Mouse (Mus musculus): ENCODE measurements around the gene Pcolce.
"Not testable (repeated sequence)": the region's sequence is repeated elsewhere in the genome, so short reads cannot be mapped to it uniquely, and the experiment has no call there.

The Pcolce gene

DNA sequence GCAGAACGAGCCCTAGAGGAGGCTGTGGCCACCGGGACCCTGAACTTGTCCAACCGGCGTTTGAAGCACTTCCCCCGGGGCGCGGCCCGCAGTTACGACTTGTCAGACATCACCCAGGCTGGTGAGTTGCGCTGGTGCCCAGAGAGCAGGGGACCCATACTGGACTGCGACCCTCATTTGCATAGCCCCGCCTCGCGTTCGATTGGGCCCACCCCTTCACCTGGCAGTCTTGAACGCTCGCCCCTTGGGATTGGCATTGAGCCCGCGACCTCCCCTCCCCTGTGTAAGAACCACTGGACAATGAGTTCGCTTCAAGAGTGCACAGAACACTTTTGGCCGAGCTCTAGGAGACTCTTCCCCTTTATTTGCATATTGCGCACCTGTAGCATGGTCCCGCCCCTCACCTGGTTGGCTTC lies 15.7 kb upstream of the Pcolce start:
- DNase-seq (ENCODE audit: low read depth, low spot score): no peak

DNA sequence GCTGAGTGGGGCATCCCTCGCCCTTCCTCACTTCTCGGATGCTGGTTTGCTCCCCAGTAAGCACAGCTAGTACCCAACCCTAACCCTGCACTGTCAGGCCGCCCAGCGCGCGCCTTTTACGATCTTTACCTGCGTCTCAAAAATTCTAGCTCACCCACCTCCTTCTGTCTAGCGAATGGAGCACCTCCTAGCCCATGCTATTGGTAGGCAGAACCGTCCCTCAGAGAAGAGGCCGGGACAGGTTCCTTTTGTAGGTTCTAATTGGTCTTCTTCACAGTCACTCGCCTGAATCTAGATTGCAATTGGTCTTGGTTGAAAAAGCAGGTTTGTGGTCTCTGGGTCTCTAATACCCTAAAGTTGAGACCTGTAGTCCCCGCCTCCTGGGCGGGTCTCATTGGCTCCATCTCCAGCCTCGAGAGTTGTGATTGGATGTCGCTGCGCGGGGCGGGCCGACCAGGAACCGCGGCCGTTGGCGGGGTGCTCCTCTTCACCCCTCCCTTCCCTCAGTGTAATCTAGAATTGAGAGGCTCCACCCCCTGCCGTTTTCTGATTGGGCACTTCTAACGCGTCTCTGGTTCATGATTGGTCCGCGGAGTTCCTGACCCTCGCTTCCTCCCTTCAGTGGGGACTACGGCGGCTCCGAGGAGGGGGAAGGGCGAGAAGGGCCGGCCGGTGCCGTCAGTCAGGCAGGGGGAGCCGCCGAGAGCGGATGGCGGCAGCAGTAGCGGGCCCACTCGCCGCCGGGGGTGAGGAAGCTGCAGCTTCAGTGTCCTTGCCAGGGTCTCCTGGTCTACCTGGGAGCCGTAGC lies 15.1 kb upstream of the Pcolce start, which contains the start of the genes Fbxo24, Lrch4 and Gm20605:
Fbxo24 (minus strand) TSS at position 505 of the 808 bp plus-strand sequence.
Lrch4 (plus strand) TSS at position 624 of the 808 bp plus-strand sequence.
Gm20605 (plus strand) TSS at position 678 of the 808 bp plus-strand sequence.
- DNase-seq (ENCODE audit: low read depth, low spot score): peak; percentile 100

DNA sequence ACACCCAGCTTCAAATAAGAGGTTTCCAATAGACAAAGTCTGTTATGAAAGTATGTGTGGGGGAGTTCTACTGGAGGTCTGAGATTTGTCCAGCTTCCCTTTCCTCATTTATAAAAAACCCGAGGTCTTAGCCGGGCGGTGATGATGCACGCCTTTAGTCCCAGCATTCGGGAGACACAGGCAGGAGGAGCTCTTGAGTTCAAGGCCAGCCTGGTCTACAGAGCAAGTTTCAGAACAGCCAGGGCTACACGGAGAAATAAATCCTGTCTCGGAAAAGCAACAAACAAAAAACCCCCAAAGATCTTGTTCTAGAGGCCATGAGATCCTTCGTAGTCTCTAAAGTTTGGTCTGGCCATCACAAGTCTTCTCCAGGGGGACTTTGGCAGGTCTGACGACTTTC lies 14.4 kb upstream of the Pcolce start:
- peak; percentile 42 for DNase-seq (ENCODE audit: low read depth, low spot score)

DNA sequence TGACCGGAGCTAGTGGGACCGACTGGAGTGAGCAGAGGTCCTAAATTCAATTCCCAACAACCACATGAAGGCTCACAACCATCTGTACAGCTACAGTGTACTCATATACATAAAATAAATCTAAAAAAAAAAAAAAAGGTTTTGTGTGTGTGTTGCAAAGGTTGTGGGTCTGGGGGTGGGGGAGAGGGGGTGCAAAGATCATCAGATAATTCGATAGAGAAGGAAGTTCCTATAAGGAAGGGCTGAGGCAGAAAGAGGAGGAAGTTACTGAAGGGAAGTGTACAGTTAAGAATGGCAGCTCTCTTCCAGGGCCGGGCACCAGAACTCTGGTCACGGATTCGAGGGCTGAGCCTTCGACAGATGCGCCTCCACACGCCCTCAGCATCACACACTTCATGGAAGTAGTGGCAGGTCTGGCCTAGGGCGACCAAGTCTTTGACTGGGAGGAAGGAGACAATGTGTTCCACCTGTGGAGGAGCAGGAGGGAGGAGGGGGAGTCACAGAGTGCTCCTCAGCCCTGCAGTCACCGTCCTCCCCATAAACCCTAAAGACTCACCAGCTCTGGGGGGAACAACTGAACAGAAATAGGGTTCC lies 10.4 kb upstream of the Pcolce start:
- DNase-seq (ENCODE audit: low read depth, low spot score): no peak

DNA sequence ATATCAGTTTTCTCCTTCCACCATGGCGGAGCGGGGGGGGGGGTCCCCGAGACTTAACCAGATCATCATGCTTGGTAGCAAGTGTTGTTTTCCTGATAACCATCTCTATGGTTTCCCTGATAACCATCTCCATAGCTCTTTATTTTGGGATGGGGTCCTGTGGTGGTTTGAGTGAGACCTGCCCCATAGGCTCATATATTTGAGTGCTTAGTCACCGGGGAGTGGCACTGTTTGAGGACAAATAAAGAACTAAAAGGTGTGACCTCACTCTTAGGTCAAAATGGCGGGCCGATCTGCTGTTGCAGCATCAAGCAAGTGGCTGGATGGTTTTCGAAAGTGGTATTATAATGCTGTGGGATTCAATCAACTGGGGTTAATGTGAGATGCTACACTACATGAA lies 1.8 kb upstream of the Pcolce start:
- DNase-seq (ENCODE audit: low read depth, low spot score): no peak

DNA sequence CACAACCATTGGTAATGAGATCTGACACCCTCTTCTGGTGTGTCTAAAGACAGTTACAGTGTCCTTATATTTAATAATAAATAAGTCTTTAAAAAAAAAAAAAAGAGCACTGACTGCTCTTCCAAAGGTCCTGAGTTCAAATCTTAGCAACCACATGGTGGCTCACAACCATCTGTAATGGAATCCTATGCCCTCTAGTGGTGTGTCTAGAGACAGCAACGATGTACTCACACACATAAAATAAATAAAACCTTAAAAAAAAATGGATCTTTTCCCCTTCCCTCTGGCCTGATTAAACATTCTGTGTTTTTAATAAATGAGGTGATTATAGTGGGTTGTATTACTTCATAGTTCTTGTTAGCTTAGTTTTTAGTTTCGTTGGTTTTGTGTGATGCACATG lies 1.3 kb upstream of the Pcolce start:
- DNase-seq (ENCODE audit: low read depth, low spot score): not testable (repeated sequence)

DNA sequence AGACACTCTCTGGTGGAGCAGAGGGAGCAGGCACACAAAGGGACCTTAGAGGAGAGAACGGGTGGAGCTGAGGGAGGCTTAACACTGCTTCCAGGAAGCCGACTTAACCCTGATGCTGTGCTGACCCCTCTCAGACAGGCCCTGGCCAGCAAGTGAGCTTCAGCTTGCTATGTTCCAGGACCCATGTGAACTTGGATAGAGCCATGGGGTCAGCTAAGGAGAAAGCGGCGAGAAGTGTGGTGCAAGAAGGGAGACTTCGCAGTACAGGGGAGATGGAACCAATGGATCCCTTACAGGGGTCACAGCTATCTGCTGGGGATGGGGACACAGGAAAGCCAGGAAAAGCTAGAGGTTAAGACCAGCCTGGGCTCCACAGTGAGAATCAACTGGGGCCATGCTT lies 508 bp downstream of the Pcolce start:
- DNase-seq (ENCODE audit: low read depth, low spot score): no peak

DNA sequence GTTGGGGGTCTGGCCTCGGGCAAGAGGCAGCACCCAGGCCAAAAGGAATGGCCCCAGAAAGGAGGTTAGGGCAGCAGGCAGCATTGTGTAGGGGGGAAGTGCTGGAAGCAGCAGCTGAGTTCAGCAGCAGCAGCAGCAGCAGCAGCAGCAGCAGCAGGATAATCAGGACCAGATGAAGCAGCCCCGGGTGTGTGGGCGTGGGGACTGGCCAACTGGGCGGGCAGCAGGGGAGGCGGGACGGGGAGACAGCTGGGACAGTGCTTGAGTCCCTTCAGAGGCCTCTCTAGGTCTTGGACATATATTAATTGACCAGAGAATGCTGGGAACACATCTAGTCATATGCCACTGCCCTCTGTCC lies 2.4 kb downstream of the Pcolce start:
- no peak for DNase-seq (ENCODE audit: low read depth, low spot score)

DNA sequence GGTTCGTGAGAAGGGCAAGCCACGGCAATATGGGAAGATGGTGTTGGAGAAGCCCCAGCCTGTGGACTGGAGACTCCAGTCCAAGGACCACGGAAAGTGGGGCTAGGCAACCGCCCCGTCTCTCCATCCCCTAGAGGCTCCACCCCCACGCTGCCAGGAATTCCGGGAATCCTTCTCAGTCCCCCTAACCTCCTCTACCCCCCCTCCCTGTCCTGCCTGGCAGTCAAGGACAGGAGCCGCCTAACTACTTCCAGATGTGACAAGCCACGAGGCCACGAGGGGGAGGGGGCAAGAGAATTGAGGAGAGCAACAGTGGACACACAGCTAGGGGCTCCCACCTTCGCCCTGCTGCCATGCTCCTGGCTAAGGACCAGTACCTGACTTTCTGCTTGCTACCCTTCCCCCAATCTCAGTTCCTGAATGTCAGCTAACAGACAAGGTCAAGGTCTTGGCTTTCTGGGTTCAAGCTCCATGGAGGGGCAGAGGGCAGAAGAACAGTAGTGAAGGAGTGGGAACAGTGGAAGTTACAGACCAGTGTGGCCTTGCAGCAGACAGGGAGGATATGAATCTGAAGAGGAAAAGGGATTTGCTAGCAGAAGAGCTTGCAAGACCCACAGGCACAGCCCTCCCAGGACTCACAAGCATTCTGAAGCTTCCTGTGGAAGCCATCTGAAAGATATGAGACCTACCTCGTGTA lies 2.9 kb downstream of the Pcolce start:
- DNase-seq (ENCODE audit: low read depth, low spot score): no peak

DNA sequence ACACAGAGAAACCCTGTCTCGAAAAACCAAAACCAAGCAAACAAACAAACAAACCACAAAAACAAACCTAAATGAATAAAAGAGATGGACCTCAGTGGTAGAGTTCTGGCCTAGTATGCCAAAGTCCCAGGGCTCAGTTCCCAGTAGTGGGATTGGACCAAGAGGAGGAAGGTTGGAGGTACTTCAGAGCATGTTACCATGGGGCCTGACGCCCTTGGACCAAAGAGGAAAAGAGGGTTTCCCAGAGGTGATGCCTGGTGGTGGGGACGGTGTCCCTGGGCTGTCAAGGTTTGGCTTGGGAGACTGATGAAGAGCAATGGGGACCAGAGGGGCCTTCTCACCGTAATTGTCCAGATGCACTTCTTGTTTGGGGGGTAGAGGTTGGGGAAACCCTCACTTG lies 3.5 kb downstream of the Pcolce start:
- DNase-seq (ENCODE audit: low read depth, low spot score): no peak

DNA sequence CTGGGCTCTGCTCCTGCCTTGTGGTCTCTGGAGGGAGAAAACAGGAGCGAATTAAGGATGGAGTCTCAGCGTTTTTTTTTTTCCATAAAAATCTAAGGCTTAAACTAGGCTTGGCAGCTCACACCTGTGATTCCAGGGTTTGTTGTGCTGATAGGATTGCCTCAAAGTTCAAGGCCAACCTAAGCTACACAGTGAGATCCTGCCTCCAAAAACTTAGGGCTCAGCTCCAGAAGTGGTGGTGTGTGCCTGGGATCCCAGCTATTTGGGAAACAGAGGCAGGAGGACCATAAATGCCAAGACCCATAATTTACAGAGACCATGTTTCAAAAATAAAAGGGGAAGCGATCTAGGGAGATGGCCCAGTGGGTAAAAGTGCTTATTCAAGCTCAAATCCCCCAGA lies 4.3 kb downstream of the Pcolce start:
- DNase-seq (ENCODE audit: low read depth, low spot score): no peak

DNA sequence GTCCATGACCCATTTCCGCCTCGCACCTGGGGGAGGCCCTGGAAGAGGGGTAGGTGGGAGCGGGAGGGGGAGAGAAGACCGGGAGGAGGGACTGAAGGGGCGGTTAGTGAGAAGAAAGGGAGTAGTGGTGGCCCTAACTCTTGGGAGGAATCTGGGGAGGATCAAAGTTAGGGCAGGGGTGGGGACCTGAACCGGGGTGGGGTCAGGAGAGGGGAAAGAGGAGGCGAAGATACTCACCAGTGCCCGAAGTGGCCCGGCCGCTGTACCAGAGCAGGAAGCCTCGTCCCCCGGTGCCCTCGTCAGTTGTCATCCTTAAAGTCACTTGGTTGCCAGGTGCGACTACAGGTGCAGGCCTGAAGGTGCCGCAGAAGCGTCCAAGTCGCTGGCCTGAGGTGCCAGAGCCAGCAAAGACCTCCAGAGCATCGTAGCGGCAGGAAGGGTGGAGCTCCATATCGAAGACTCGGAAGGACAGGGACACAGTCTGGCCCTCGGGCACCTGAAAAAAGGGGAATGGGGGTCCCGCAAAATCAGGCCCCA lies 4.9 kb downstream of the Pcolce start:
- no peak for DNase-seq (ENCODE audit: low read depth, low spot score)

DNA sequence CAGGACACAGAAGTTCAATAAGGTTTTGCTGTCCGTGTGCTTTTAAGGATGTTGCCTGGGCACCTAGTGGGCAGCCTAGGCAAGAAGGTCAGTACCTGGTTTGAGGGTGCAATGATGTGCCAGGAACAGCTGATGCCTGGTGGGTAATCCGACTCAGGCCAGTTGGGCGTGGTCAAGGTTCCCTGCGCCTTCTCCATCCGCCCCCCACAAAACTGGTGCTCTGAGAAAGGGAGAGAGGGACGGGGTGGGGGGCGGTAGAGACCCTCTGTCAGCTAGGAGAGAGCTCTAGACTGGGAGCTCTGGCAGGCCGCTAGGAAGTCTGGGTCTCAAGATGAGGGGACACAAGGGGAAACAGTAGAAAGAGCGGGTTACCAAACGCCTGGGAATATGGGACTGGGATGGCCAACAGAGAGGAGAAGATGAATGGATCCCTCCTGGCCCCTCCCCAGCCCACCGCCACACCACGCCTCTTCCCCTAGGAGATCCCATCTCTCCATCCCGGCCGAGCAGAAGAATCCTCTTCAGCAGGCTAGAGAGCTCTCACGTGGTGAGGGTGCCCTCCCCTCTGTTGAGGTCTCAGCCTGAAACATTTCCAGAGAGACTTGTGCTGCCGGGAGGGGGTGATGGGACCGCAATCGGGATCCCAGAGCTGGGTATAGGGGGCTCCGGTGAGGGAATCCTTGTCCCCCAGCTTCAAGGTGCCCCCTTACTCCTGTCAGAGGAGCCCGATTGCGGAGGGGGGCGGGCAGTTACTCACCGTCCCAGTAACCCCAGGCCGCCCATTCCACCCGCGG lies 5.5 kb downstream of the Pcolce start:
- no peak for DNase-seq (ENCODE audit: low read depth, low spot score)

DNA sequence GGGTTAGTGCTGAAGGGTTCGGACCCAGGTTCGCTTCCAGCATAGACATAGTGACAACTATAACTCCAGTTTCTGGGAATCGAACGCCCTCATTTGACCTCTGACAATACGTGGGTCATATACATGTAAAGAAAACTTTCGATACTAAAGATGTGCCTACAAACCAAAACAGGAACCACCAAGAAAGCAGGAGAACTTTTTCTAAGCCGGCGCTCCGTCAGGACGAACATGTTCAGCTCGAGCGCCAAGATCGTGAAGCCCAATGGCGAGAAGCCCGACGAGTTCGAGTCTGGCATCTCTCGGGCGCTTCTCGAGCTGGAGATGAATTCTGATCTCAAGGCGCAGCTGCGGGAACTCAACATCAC lies 12.2 kb downstream of the Pcolce start:
- no peak for DNase-seq (ENCODE audit: low read depth, low spot score)

DNA sequence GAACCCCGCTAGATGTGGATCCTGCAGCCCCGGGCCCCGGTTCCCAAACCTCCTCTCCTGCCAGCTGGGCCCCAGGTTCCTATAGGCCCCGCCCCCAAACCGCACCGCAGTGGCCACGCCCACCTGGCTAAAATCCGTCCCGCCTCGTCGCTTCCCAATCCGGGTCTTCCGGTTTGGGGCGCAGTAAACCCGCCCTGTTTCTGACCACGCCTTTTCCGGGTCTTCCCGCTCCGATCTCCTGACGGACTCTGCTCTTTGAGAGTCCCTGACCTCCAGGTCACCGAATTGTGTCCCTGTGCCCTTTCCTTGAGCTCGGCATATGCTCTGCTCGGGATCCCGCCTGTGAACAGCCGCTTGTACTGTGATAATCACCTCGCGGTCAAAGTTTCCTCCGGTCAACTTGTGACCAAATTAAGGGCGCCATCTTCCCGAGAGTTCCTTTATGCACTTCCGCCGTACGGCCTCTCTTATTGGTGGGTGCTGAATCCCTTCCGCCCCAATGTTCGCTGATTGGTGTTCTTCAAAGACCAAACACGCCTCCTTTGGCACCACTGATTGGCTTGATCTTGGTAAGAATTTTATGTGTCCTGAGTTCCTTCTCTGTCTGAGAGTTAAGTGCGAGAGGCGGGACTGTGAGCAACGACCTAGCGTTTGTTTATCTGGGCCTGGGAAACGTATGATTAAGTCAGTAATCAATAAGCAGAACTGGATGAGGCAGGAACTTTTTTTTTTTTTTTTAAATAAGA lies 12.8 kb downstream of the Pcolce start, which contains the start of gene Mospd3:
Mospd3 (minus strand) TSS at position 440 of the 746 bp plus-strand sequence.
- DNase-seq (ENCODE audit: low read depth, low spot score): peak; percentile 100

DNA sequence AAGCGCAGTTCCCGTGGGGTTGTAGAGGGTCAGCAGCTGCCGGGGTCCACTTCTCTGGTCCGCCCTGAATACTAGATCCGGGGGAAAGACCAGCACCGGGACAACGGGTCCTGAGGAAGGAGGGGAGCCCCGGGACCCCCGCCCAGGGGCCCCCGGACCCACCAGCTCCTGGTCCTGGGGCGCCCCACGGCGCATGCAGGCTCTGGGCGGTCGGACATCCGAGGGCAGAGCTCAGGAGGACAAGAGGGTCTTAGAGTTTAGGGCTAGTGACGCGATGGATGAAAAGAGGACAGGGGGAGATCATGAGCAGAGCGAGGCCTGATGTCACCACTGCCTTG lies 13.3 kb downstream of the Pcolce start:
- no peak for DNase-seq (ENCODE audit: low read depth, low spot score)

DNA sequence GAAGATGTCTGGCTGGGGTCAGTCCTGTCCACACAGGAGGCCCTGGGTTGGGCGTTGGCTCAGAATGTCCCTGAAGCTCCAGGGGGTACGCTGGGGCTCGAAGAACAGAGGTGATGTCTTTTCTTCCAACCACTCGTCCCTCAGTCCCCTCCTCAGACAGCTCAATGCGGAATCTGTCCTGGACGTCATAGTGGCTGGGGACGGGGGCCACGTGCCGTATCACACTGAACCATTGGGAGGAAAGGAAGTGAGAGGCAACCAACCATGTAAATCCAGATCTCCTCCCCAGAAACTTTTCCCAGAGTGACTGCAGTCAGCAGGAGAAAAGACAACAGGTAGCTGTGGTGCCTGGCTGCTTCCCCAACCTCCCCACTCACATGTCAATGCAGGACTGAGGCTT lies 14.0 kb downstream of the Pcolce start:
- DNase-seq (ENCODE audit: low read depth, low spot score): peak; percentile 37

DNA sequence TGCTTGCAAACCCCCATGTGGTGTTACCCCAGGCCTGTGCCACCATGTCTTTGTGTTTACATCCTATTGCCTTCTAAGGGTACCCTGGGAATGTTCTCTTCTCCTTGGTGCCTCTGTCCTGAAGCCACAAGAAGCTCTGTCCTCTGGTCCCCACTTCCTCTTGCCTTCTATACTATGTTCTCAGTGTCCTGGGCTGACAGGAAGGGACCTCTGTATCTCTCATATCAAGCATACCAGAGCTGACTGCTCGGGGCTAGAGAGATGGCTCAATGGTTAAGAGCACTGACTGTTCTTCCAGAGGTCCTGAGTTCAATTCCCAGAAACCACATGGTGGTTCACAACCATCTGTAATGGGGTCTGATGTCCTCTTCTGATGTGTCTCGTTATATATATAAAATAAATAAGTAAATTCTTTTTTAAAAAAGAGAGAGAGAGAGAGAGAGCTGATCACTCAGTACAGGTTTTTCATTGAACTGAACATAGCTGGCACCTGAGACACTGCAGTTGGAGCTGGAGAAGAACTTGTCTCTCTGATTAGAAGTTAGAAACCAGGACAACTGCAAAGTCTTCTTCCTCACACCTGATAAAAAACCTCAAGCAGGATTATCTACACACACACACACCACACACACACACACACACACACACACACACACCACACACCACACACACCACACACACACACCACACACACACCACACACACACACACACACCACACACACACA lies 15.3 kb downstream of the Pcolce start:
- no peak for DNase-seq (ENCODE audit: low read depth, low spot score)

DNA sequence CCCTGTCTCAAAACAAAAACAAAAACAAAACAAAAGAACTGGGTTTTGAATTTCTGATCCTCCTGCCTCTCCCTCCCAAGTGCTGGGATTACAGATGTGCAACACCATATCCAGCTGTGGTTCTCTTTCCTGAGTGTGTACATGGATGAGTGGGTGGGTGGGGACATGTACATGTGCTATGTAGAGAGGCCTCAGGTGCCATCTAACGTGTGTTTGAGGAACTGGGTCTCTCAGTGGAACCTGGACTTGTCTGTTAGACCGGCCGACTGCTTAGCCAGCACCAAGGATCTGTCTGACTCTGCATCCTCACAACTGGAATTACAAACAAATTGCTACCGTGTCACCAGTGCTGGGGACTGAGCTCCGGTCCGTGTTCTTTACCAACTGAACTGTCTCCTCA lies 16.0 kb downstream of the Pcolce start:
- DNase-seq (ENCODE audit: low read depth, low spot score): no peak

DNA sequence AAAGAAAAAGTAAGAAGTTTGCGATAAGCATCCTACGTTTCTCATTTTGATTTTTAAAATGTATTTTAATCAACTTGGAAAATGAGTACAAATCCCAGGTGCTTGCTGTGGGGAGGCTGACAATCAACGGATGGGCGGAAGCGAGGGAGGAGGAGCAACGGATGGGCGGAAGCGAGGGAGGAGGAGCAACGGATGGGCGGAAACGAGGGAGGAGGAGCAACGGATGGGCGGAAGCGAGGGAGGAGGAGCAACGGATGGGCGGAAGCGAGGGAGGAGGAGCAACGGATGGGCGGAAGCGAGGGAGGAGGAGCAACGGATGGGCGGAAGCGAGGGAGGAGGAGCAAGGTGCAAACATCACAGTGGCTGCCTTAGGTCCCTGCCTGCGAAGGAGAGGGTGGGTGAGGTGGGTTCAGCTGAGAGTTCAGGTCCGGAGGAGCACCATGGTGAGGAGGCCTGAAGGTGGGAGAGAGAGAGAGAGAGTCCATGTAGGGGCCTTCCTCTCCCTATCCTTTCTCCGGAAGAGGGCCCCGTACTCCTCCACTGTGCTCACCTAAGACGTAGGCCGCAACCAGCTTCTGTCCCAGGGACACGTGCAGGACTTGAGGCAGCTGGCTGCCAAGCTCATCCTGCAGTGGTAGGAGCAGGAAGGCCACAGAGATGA lies 16.9 kb downstream of the Pcolce start:
- peak; percentile 41 for DNase-seq (ENCODE audit: low read depth, low spot score)
